Mouse (Mus musculus) frontal cortex, postnatal 14 days (tissue): Measurements from ENCODE around the gene Rasgef1b.
A peak's percentile ranks its signal among the peaks of the same experiment; 100 is the strongest.
"Not testable (repeated sequence)": the region's sequence is repeated elsewhere in the genome, so short reads cannot be mapped to it uniquely, and the experiment has no call there.

Experiments
- DNase-seq, 2 experiments: peaks; one replicate each; pipeline ENCODE4 v3.0.0; 2022; ENCODE audit warnings: low spot score in 2 of 2

Rasgef1b gene

DNA sequence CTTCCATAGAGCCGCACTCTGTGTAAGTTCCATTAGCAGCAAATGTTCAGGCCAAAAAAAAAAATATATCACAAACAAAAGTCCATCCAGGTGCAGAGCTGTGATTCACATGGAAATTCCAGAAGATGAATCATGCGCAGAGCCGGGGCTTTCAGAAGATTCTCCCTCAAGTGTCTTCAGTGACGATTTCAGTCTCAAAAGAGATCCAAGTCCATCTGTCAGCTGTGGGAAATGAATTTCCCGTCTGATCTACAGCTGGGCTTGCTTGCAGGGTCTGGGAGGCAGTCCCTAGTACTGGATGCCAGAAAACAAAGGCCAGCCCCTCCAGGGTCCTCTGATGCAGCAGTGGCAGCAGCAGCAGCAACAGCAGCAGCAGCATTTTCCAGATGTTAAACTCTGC is 510.5 kb downstream of the Rasgef1b start:
- DNase-seq: no peak

DNA sequence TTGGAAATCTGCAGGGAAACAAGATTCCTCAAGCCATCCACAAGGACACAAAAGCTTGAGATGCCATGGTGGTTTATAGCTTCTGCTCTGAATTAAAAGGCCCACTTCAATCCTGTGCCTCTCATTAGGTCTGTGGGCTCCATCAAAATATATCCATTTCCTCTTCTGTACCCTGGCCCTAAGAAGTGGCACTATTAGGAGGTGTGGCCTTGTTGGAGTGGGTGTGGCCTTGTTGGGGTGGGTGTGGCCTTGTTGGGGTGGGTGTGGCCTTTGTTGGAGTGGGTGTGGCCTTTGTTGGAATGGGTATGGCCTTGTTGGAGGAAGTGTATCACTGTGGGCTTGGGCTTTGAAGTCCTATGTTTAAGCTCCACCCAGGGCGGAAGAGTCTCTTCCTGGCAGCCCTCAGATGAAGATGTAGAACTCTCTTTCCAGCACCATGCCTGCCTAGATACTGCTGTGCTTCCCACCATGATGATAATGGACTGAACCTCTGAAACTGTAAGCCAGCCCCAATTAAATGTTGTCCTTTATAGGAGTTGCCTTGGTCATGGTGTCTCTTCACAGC is 512.2 kb downstream of the Rasgef1b start:
- DNase-seq: not testable (repeated sequence)

DNA sequence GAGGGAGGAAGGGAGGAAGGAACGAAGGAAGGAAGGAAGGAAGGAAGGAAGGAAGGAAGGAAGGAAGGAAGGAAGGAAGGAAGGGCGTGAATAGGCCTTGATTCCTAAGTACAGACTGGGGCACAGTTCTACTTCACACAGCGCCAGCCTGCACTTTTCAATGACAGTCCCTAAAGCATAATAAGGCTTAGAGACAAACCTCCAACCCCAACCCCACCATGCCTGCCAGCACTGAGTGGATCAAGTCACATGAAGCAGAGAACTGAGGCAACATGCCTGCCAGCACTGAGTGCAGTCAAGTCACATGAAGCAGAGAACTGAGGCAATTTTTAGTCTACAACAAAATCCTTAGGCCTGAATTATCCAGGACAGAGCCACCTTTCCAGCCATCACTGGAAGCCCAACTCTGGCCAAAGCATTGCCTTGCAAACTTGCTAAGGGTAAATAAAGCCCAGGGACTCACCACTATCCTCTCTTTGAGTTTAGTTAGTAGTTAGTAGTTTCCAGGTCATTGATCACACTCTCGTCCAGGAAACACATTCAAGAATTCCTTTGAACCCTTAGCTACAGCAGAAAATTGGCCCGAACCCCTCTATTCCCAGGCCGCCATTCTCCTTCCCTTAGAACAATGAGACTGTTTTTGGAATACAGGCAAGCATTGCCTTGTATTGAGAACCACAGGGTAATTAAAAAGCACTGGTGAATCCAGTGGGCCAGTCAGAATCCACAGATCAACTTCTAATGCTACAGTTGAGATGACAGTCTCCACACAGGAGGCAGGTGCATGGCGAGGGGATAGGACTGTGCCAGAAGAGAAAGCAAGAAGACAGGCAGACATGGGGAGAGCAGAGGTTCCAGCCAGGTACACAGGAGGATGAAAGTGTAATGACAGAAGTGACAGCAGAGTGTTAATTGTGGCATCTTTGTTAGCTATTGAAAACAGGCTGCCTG is 513.4 kb downstream of the Rasgef1b start:
- DNase-seq: no peak

DNA sequence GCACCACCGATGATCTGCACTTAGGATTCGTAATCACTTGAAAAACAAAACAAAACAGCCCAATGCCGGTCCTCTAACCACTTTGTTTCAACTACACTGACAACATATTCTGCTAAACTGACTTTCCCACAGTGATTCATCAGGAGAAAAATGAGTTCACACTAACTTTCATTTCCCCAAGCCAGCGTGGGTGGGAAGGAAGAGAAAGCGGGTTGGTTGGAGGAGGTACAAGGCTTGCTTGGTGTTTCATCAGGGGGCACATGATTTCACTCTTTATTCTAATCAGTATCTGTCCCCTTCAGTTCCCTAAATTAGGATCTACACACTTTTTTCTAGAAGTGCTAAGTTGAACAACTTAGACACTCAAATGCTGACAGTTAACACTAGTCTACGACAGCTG is 514.5 kb downstream of the Rasgef1b start:
- DNase-seq: no peak

DNA sequence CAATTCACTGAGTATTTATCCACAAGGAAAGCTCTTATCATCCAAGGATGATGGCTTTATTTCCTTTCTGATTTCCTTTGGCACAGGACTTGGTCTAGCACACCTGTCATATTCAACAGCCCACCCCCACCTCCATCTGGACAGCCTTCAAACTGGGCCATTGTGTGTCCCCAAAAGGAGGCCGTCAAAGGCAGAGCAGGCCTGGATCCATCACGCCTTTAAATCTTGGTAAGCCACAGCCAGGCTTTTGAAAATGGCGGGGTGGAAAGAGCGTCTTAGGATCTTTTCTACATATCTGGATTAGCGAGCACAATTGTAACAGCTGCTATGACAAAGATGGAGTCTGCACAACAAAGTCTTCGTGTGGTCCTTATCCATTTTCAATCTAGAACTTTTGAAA is 515.7 kb downstream of the Rasgef1b start:
- DNase-seq: no peak

DNA sequence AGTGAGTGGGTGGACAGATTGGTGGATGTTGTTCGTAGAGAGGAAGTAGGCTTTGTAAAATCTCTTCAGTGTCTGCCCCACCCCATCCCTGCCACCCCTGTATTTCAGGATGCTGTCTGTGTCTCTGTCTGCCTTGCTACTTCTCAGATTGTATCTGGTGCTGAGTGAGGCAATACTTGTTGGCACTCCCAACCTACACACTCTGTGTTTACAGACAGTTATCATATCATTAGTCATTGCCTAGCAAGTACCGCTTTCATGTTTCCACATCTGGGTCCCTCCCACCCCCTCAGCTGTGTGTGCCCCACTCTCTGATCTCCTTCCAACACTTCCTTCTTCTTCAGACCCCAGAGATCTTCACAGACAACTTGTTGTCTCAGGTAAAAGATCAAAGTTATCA is 525.4 kb downstream of the Rasgef1b start:
- no peak for DNase-seq

GRCm38 (mm10) chr5:99202074-99202837 is 526.6 kb downstream of the Rasgef1b start:
- DNase-seq: peak; percentile 40 to 64

DNA sequence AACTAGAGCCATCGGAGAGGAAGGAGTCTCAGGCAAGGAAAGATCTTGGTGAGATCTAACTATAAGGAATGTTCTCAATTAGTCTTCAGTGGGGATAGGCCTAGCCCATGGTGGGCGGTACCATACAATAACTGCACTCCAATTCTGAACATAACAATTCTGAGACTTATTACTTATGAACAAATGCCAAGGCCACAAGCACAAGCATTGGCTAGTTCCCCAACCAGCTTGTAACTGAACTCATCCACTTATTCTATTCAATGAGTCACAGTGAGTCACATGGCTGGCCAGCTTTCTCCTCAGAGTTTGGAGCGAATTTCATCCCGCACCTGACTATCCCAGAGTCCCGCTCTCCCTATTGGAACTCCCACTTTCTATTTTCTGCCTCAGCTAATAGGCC is 533.4 kb downstream of the Rasgef1b start:
- DNase-seq: no peak

GRCm38 (mm10) chr5:99190941-99191800 is 537.7 kb downstream of the Rasgef1b start:
- DNase-seq: no peak

DNA sequence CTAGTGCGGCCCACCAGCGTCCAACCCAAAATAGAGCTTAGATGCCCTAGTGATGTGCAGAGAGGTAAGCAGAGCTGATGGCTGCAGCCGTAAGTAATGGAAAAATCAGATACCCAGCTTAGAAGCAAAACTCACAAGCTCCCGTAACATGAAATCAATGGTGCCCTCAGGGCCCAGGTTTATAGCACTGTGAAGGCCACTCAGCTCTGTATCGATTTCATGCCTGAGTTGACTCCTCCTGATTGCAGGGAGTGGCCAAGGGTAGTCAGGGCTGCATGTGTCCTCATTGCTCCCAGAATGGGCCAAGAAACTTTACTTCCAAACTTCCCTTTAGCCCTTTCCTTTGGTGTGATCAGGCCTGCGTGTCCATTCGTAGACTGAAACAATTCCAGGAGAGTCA is 545.2 kb downstream of the Rasgef1b start:
- DNase-seq: no peak

GRCm38 (mm10) chr5:99174608-99175385 is 554.1 kb downstream of the Rasgef1b start:
- DNase-seq: no peak

- DNase-seq: no peak
These were observed 559.0 kb downstream of the Rasgef1b start for GRCm38 (mm10) chr5:99169836-99170235.

DNA sequence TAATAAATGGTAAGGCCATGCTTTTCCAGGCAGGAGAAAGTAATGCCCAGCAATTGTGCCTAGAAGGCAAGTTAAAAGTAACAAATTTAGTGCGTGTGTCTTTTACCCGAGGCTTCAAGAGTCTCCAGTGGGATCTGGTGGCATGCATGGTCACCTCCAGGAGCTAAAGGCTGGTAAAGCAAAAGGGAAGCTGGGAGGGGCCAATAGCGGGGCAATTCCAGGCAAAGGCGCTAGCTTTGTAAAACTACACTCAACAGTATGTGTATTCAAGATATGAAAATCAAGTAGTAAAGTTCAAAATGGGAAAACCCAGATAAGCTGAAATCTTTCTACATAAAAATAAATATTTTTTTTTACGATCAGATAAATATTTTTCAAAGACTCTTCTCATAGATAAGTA is 561.1 kb downstream of the Rasgef1b start:
- no peak for DNase-seq
